Mouse (Mus musculus): ENCODE data around the gene Arhgef7.

The Arhgef7 gene

DNA sequence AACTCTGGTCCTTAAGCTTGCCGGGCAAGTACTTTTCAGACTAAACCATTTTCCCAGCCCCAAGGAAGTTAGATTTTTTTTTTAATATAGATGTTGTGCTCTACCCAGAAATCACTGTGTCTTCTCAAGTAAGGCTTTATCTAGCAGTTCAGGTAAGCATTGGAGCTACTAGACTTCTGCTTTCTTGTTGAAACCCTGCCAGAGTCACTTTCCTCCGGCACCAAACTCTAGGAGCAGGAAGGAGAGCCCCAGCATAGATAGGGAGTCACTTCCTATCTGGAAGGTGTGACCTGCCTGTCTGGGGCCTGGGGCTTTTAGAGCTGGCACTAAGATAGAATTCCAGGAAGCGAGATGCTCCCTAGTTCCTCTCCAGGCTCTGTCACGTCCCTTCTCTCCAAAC, 10.3 kb upstream of the Arhgef7 start:
- DNase-seq (ENCODE audit: low spot score): no peak

DNA sequence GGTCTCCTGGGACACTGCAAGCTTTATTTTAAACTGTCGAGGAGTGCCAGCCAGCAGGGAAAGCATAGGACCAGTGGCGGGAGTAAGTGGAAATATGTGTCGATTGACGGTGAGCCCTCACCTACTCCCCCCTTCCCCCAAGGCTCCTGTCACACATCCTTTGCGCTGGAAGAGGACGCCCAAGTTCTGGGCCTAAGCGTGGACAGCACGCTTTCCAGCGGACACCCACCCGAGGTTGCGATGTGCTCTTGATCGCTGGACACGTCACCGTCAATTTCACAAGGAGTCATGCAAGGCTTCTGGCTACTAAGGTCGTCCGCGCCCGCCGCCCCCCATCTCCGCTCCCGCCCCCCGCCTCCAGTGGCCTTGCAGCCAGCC, 259 bp upstream of the Arhgef7 start:
- no peak for DNase-seq (ENCODE audit: low spot score)

DNA sequence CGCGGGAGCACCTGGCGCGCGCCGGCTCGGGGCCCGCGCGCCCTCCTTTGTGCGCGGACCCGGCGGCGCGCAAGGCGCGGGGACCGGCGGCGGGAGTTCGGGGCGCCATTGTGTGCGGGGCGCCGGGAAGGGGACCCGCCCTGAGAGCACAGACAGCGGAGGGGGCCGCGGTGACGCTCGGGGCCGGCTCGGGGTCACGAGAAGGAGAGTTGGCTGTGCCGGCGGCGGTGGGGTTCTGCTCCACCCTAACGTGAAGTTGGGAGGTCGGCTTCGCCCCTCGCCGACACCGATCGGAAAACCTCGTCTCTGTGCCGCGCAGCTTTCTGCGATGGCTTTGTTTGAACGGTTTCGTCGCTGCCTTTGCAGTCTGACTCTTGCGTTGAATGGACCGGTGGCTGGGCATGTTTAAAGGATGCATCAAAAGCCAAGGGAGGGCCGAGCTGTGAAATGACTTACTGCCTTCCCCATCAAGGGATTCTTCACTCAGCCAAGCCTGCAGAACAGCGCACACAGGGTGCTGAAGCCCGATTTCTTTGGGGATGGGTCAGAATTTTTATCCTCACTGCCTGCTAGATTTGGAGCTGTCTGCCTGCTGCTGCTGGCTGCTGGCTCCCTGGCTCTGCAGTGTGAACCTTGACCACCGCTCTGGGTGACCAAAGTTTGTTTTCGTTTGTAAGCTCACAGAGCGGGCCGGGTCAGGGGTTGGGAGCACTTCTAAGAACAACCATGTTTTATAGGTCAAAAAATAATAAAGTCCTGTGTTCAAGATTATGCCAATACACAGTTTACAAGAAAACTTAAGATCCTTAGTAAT, 1.2 kb downstream of the Arhgef7 start:
- no peak for DNase-seq (ENCODE audit: low spot score)

DNA sequence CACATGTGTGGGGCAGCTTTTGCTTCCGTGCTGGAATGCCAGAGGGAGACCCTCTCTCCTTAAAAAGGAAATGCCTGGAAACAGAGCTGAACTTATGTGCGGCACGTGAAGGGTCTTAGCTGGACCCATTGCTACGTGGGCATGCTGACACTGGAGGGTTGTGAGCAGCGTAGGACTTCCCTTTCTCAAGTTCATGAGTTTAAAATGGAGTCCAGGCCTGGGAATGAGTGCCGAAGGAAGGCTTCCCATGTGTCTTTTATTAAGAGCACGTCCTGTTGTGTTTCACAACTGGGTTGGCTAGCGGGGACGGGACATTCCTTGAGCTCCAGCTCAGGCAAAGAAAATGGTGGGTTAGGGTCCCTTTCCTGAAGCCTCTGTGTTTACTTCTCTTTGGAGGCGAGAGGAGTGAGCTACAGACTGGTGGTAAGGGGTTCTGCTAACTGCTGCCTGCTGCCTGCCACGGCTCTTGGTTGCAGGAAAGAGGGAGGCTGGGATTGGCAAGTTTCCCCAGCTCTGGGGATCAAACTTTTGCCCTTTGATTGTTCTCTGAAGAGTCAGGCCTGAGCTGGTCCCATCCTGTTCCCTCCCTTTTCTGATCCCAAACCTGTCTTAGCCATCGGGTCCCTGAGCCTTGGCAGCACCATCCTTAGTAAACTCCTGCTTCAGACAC, 2.9 kb downstream of the Arhgef7 start:
- DNase-seq (ENCODE audit: low spot score): no peak

DNA sequence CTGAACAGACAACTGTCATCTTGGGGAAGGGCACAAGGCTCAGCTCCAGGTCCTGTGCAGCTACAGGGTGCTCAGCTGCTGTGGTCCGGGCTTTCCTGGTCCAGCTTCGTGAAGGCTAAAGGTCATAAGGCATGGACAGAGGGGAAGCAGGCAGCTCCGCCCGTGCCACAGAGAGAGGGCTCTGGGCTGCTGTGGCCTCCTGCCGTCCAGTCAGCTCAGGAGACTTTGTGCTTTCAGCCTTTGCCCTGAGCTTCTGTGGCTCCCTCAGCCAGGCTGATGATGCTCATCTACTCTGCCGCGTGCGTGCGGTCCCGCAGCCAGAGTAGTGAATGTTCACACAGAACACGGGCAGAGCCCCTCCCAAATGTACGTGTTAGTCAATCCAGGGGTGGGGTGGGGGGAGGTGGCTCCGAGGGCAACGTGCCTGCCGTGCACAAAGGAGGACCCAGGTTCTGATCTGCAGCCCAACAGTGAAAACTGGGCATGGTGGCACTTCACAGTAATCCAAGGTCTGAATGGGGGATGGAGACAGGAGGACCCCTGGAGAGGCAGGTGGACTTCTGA, 8.2 kb downstream of the Arhgef7 start:
- DNase-seq (ENCODE audit: low spot score): no peak

DNA sequence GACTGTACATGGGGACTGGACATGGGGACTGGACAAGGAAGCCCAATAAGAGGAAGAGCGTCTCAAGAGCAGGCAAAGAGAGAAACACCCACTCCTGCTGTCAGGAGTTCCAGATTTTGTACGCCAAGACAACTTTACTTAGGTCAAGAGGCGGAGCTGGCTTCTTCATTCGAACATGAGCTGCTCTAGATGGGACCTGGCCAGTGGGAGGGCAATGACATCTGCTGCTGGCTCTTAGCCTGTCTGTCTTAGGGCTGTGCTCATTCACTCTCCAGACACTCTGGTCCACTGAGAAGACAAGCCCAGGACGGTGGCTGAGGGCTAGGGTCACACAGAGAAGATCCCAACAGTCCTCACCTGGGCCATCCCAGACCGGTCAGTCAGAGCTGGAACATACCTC, 9.6 kb downstream of the Arhgef7 start:
- DNase-seq (ENCODE audit: low spot score): no peak

DNA sequence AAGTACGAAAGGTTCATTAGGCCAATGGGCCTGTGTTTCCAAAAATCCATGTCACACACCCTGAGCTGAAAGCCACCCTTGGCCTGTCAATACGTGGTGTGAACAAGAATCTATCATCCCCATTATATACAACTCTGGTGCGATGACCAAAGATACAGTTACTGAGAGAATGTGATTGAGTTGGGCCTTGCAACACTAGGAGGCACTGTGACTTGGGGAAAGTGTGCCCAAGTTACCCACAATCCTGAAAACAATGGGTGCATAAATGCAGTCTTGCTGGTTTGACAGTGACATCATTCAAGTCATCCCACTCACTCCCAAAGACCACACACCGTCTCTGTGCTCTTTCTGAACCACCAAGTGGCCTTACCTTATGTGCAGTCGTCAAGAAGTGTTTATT, 11.6 kb downstream of the Arhgef7 start:
- DNase-seq (ENCODE audit: low spot score): no peak

DNA sequence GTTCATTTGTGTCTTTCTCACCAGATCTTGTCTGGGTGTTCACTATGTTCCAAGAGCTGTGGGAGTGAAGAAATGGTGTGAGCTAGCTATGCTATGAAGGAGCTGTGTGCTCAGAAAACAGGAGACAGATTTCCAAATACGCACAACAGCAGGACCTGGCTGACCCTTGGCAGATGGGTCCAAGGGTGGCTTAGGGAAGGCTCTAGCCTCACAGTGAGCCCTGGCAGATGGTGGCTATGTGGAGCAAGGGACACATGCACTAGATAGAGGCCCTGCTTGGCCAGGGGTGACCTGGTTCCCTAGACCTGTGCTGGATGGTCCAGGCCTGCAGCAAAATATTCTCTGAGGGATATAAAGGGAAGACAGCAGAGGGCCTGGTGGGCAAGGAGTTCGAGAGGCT, 13.3 kb downstream of the Arhgef7 start:
- DNase-seq (ENCODE audit: low spot score): no peak

DNA sequence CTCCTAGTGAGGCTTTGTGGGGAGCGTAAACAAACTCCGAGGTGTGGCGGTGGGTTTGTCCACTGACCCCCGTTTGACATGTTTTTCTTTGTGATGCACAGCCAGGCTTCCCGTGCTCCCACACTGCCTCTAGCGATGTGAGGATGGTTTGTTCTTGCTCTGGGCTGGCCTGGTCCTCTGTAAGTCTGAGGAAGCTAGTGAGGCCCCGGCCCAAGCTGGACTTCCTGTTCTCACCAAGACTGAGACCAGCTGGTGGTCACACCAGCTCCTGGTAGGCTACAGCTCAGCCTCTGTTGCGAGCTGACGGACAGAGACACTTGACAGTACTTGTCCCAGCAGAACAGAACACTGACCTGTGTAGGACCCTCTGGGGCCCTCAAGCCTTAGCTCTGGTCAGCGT, 16.1 kb downstream of the Arhgef7 start:
- DNase-seq (ENCODE audit: low spot score): no peak

DNA sequence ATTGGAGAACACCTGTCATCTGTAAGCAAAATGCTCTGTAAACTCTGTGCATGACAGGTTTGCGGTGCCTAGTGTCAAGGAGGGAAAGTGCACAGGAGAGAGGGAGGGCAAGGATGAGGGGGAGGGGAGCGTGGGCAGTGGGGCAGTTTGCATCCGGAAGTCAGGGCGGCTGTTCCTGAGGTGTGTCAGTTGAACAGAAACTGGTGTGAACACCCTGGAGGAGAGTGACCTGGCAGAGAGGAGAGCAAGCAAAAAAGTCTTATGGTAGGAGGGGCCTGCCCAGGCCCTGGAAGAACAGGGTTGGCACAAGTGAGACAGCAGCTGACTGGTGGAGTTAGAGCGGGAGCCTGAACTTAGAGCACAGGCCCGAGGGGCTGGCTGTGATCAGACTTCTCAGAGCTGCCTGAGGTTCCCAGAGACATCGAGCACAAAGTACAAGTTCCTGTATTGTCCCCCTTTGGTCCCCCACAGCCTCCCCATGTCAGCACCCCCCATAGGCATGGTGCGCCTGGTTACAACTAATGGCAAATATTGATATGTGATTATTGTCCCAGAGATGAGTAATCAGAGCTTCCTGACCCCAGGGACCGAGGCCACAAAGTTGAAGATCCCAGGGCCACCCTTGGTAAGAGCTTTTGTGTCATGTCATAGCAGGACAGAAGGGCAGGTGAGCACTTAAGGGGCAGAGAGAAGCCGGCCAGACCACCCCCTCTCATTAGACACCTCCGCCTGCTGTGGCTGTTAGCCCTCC, 19.5 kb downstream of the Arhgef7 start:
- no peak for DNase-seq (ENCODE audit: low spot score)

DNA sequence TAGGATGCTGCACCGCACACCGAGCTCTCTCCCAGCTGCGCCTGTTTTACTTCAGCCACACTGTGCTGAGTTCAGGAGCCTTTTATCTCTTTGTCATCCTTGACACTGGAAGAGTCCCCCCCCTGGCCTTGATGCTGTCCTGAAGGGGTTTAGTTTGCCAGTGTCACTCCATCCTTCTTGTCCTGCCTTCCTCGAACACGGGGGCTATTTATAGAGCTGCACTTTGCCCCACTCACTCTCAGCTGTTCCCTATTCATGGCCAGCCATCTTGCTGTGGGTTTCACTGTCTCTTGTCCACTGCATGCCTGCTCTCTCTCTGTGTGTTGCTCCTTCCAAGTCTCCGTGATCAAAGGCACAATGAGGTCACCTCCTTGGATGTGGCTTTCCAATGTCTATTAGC, 22.0 kb downstream of the Arhgef7 start:
- DNase-seq (ENCODE audit: low spot score): no peak

DNA sequence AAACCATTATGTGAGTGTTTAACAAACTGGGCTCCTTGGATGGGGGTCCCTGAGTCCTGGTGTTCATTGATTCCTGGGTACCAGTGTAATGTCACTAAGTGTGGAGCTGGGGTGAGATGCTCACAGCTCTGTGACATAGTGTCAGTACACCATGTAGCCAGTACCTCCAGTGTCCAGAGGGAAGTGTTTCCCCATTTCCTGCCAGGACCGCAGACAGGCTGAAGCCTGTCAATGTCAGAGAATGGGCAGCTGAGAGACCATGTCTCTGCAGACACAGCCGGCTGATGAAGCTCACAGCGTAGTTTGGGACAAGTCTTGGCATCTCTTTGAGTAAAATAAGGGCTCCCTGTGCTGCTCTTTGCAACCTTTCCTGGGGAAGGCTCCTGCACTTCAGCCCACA, 24.8 kb downstream of the Arhgef7 start:
- no peak for DNase-seq (ENCODE audit: low spot score)

DNA sequence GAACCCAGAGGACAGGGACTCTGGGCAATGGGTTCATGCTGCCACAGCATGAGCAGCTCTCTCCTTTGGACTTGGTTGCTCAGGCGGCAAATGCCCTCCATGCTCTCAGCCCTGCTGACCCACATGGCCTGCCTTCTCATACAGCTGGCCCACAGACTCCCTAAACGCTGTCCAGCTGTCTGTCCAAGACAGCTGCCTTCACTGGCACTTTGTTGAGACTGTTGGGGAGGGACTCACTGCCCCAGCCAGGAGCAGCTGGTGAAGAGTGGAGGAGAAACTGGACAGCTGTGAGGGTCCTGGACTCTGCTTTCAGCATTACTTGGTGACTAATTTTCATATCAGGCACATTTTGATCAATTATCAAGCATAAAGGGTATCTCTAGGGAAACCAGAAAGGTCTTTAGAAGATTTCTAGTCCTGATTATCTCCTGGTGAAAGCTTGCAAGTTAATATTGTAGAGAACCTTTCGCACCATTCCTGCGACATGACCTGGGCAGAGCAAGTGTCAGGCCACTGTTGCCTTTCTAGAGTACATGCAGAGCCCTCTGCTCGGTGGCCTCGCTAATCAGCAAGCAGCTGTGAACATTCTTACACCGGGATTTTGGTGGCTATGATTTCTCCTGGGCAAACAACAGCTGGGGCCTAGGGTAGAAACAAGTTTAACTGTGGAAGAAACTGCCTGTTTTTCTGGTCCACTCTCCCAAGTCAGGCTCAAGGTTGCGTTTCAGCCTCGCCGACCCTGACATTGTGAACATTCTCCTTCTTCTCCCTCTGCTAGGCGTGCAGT, 25.8 kb downstream of the Arhgef7 start:
- DNase-seq (ENCODE audit: low spot score): no peak

DNA sequence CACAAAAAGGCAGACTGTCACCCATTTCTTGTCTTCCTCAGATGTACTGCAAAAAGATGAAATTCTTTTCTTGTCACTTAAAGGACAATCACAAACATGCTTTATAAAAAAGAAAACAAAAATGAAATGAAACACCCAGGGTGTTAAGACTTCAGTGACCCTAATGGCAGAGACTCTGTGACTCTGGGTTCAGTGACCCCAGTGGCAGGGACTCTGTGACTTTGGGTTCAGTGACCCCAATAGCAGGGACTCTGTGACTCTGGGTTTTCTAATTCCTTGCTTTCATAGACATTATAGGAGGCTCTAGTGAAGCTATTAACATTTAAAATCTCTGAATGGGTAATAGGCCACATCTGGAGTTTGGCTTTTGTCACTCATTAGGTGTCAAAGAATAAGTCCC, 27.2 kb downstream of the Arhgef7 start:
- DNase-seq (ENCODE audit: low spot score): no peak

DNA sequence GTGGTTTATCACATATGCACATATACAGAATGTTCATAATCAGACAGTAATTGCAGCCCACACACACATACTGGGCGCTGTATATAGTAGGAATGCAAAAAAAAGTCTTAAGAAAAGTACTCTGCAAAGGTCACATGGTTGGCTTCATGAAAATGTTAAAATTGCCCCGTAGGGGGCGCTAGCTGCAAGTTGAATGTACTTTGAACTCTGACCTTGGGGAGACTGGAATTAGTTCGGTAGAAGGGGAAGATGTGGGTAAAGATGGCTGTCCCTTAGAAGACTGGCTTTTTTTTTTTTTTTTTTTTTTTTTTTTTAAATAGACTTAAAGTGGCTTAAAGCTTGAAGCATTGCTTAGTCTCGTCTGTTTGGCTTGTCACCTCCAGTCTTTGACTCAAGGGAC, 28.4 kb downstream of the Arhgef7 start:
- peak; percentile 81 for DNase-seq (ENCODE audit: low spot score)

DNA sequence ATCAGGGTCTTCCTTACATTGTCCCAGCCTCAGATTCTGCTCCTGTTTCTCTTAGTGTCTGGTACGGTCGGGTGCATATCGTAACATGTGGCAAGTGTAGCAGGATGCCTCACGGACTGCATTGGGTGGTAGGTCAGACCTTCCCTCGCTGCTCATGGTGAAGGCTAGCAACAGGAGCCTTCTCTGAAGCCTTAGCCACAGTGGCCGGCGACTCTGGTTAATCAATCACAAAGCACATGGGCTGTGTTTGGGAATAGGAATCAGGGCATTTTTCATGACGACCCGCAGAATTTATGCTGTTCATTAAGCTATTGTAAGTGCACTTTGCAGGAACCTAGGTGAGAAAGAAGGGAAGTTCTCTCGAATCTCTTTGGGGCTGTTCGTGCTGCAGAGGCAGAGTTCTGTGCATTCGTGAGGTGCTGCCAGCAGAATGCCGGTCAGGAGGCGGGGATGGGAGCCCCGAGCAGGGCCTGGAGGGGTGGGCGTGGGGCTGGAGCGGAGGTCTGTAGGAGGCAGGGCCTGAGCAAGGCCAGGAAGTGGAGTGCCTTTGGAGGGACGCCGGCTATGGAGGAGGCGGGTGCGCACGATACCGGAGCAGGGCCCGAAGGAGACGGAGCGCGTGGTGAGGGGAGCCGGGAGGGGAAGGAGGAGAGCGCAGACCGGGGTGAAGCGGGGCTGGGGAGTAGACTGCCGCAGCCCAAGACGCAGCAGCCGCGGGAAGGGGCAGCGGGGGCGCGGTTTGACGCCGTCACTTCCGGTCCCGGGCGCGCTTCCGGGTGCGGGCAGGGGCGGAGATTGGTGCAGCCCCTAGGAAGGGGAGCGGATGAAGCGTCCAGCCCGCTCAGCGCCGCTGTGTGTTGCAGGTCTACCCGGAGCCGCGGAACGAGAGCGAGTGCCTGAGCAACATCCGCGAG, 30.3 kb downstream of the Arhgef7 start:
- DNase-seq (ENCODE audit: low spot score): peak; percentile 94

DNA sequence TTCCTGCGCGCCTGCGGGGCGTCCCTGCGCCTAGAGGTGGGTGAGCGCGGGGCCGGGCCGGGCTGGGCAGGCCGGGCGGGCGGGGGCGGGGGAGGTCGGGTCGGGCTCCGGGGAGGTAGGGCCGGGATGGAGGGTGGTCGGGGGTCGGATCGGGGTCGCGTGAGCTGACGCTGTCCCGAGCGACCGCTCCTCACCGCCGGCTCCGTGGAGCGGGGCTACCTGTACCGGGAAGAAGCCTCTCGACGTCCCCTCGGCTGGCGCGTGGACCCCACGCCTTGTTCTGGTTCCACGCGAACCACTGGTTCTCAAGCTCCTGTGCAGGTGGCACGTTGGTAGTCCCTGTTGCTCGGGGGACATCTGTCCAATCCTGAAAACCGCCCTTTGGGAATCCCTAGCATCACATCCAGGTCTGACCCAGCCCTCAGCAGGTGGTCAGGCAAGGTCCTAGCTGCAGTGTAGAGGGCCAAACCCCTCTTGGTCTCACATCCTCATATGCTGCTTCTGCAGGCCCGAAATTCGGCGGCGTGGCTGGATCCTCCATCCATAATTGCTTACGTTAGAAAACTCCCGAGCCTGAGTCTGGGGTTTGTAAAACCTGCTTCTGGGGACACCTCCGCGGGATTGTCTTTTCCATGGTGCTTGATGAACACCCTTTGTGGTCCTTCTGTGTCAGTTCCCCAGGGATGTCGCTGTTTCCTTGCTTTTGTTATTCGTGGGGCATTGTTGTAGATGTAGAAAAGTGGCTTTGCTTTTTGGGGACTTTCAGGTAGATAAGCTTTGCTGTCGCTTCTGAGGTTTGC, 31.2 kb downstream of the Arhgef7 start:
- peak; percentile 12 for DNase-seq (ENCODE audit: low spot score)

DNA sequence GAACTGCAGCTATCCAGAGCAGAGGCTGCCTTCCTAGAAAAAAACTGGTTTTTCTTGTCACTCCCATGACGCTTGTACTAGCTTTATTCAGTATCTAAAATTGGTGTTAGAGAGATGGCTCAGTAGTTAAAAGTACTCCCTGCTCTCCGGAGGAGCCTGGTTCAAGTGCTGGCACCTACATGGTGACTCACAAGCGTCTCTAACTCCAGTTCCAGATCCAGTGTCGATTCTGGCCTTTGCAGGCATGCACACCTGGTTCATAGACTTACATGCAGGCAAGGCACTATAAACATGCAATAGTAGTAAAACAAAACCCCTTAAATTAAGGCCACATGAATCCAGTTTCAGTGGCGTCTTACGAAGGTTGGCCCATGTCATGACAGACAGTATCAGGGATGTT, 34.0 kb downstream of the Arhgef7 start:
- DNase-seq (ENCODE audit: low spot score): no peak

DNA sequence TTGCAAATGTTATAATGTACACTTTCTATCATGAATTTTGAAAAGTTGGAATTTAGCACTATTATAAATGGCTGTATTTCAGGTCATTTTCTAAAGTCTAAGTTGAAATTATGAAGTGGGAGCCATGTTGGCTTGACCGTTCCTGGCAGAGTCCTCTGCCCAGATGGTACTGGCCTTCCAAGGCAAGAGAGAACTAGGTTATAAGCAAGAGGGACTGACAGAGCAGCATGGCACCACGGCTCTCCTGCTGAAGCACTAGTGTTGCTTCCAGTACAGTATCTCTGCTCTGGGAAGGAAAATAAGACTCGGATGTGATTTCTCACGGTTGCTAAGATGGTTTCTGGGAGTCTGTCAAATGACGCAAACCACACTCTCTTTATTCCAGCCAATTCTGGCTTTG, 34.5 kb downstream of the Arhgef7 start:
- DNase-seq (ENCODE audit: low spot score): no peak

DNA sequence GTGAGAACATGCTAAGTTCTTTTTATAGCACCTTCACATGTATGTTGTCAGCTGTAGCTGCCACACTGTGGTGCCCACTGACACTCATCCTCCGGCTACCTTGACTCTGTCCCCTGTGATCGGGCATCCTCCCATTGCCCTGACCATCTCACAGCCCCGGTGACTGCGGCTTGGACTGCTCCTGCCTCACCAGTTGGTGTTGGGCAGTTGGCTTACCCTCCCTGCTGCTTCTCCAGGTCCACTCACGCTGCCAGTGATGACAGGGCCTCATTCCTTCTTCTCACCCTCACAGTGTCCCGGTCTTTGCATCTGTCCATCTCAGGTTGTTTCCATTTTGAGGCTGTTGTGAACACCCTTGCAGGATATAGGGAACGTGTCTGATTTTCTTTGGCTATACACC, 35.3 kb downstream of the Arhgef7 start:
- DNase-seq (ENCODE audit: low spot score): no peak

Measured in T-cell, adult 2 months (primary cell).